ENCODE assay signal across 8 mouse cellular contexts in the genomic region with DNA sequence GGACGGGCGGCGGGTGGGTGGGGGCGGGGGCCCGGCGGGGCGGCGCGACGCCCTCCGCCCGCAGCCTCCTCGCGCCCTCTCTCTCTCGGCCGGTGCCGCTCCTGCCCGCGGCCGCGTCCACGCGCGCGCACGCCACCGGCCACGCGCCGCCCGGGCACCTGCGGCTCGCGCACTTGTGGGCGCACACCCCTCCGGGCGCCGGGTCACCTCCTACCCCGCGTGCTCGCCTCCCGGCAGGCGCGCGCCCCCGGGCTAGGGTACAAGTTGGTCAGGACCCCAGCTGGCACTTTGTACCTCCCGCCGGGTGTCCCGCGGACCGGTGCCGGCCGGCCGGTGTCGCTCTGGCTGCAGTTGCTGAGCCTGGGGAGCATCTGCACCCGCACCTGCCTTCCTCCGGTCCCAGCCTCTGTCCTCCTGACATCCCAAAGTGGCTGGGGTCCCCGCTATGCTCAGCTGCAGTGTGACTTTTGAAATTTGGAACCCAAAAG. TPM values are rescaled to one million over a fixed set of nuclear protein-coding genes. Genes with fewer than 3 reads are reported as not detected.
DNase-seq lines count a peak whose midpoint lies in the region; ATAC-seq and TF ChIP-seq lines count a peak whose summit lies in the region.

No protein-coding gene starts in this region.

- no peak overlapping the region for H3ac ChIP-seq in C2C12 (ENCODE audit: control insufficient read depth, insufficient read length, low read depth)

- H3K4me1 ChIP-seq in embryonic facial prominence, embryonic 14.5 days (ENCODE audit: control insufficient read depth, insufficient read depth, low read length), result no peaks in the 10 kb centered on the region
- peaks cover 0 to 3% of the 10 kb centered on the region in 2 experiments; a peak in 1 of 4 replicates for H3K4me1 ChIP-seq in heart, embryonic 14.5 days (ENCODE audit: control insufficient read depth in 2 of 2, insufficient read depth in 2 of 2, low read length in 2 of 2)
- 0 out of 2 replicates have a peak, but pooled peaks cover 3% of the 10 kb centered on the region for H3K4me1 ChIP-seq in kidney, postnatal 0 days (replicated peaks; ENCODE audit: insufficient read depth, low read length)
- no peaks in the 10 kb centered on the region for H3K4me1 ChIP-seq in liver, embryonic 11.5 days (replicated peaks; ENCODE audit: control insufficient read depth, insufficient read depth, low read length)

- H3K4me2 ChIP-seq in embryonic facial prominence, embryonic 14.5 days (ENCODE audit: low read depth, low read length), result peak overlapping the region; percentile 97
- H3K4me2 ChIP-seq in heart, embryonic 14.5 days (ENCODE audit: low read length), result peak overlapping the region; percentile 79
- H3K4me2 ChIP-seq in kidney, postnatal 0 days (ENCODE audit: low read length), result peak overlapping the region; percentile 97
- H3K4me2 ChIP-seq in liver, embryonic 11.5 days, result peak overlapping the region; percentile 88

- peak; percentile 32 for DNase-seq in adrenal gland, postnatal 14 days
- DNase-seq in embryonic facial prominence, embryonic 14.5 days (ENCODE audit: low spot score), result peak; percentile 12
- DNase-seq in kidney, postnatal 0 days (ENCODE audit: low spot score), result peak; percentile 22
- peak; percentile 61 for DNase-seq in liver, embryonic 11.5 days (ENCODE audit: low spot score)
- DNase-seq in neural tube, embryonic 10.5 days (ENCODE audit: extremely low spot score, low spot score), result peak; percentile 70
- DNase-seq in thymus, postnatal 10 days (ENCODE audit: low spot score in 2 of 2), result peak; percentile 33 to 36

- 2% methylated on average over 15 of the region's 58 CpGs for WGBS in embryonic facial prominence, embryonic 14.5 days
- WGBS in heart, embryonic 14.5 days, result 0% methylated on average over 48 of the region's 58 CpGs
- WGBS in kidney, postnatal 0 days, result 0% methylated on average over 34 of the region's 58 CpGs
- WGBS in liver, embryonic 11.5 days, result 2% methylated on average over 18 of the region's 58 CpGs

- TF ChIP-seq CTCF in C2C12 (IDR thresholded peaks at IDR 0.05; ENCODE audit: control insufficient read depth, insufficient read depth, insufficient read length), result no peak
- no peak for TF ChIP-seq CTCF in kidney, postnatal 0 days (IDR thresholded peaks at IDR 0.05; ENCODE audit: low read depth)

- H3K79me3 ChIP-seq in C2C12 (ENCODE audit: low read depth), result no peaks in the 10 kb centered on the region

- H3K4me3 ChIP-seq in C2C12 (ENCODE audit: insufficient read depth, poor library complexity, severe bottlenecking), result peak overlapping the region; percentile 2
- H3K4me3 ChIP-seq in embryonic facial prominence, embryonic 14.5 days (ENCODE audit: low read depth, low read length), result peak overlapping the region; percentile 80
- H3K4me3 ChIP-seq in heart, embryonic 14.5 days (ENCODE audit: control insufficient read depth in 1 of 2, insufficient read depth in 1 of 2, low read depth in 1 of 2, low read length in 2 of 2), result peak overlapping the region; percentile 61 to 64
- peak overlapping the region; percentile 77 for H3K4me3 ChIP-seq in kidney, postnatal 0 days (replicated peaks; ENCODE audit: low read depth, low read length)
- H3K4me3 ChIP-seq in liver, embryonic 11.5 days (ENCODE audit: low read depth, low read length), result peak overlapping the region; percentile 70

- H3K27me3 ChIP-seq in C2C12 (ENCODE audit: control insufficient read depth, insufficient read depth, insufficient read length), result peaks cover 6% of the 10 kb centered on the region
- peaks cover 3% of the 10 kb centered on the region; the same call in 1 of the 2 replicates for H3K27me3 ChIP-seq in embryonic facial prominence, embryonic 14.5 days (replicated peaks; ENCODE audit: control insufficient read depth, insufficient read depth, low read length)
- no peaks in the 10 kb centered on the region for H3K27me3 ChIP-seq in heart, embryonic 14.5 days (ENCODE audit: control insufficient read depth, insufficient read depth, low read length)
- no peaks in the 10 kb centered on the region for H3K27me3 ChIP-seq in kidney, postnatal 0 days (ENCODE audit: insufficient read depth, low read length)
- peaks cover 7% of the 10 kb centered on the region for H3K27me3 ChIP-seq in liver, embryonic 11.5 days (replicated peaks; ENCODE audit: control insufficient read depth, insufficient read depth, low read length)

- H3K36me3 ChIP-seq in C2C12 (ENCODE audit: control insufficient read depth, insufficient read depth), result no peaks in the 10 kb centered on the region
- no peaks in the 10 kb centered on the region for H3K36me3 ChIP-seq in embryonic facial prominence, embryonic 14.5 days (ENCODE audit: control insufficient read depth, insufficient read depth, low read length)
- no peaks in the 10 kb centered on the region for H3K36me3 ChIP-seq in heart, embryonic 14.5 days (ENCODE audit: control insufficient read depth, insufficient read depth, low read length)
- no peaks in the 10 kb centered on the region for H3K36me3 ChIP-seq in kidney, postnatal 0 days (ENCODE audit: insufficient read depth, low read length)
- no peaks in the 10 kb centered on the region for H3K36me3 ChIP-seq in liver, embryonic 11.5 days (ENCODE audit: control insufficient read depth, insufficient read depth, low read length)

- ATAC-seq in embryonic facial prominence, embryonic 14.5 days (ENCODE audit: low read depth), result peak; percentile 75
- peak; percentile 48 for ATAC-seq in heart, embryonic 14.5 days (ENCODE audit: insufficient number of reproducible peaks, insufficient read depth, low FRiP score, low read depth)
- ATAC-seq in kidney, postnatal 0 days (replicated peaks; ENCODE audit: low FRiP score, low read depth), result peak; percentile 74
- peak; percentile 46 for ATAC-seq in liver, embryonic 11.5 days (replicated peaks; ENCODE audit: low FRiP score)

- H3K9me3 ChIP-seq in embryonic facial prominence, embryonic 14.5 days (ENCODE audit: control insufficient read depth, low read length), result no peaks in the 10 kb centered on the region
- no peaks in the 10 kb centered on the region for H3K9me3 ChIP-seq in heart, embryonic 14.5 days (ENCODE audit: control insufficient read depth, low read length)
- H3K9me3 ChIP-seq in kidney, postnatal 0 days (replicated peaks; ENCODE audit: low read length), result no peaks in the 10 kb centered on the region
- H3K9me3 ChIP-seq in liver, embryonic 11.5 days (ENCODE audit: control insufficient read depth, low read length), result no peaks in the 10 kb centered on the region

- H3K27ac ChIP-seq in embryonic facial prominence, embryonic 14.5 days (replicated peaks; ENCODE audit: low read depth, low read length), result no peak overlapping the region
- peak overlapping the region in 1 of 2 experiments; percentile 66; a peak in 2 of 4 replicates for H3K27ac ChIP-seq in heart, embryonic 14.5 days (replicated peaks in 1 of 2; ENCODE audit: control insufficient read depth in 1 of 2, insufficient read depth in 1 of 2, low read depth in 2 of 2, low read length in 2 of 2)
- no peak overlapping the region for H3K27ac ChIP-seq in kidney, postnatal 0 days
- H3K27ac ChIP-seq in liver, embryonic 11.5 days (ENCODE audit: low read depth, low read length), result no peak overlapping the region

- peak overlapping the region; percentile 71 for H3K9ac ChIP-seq in embryonic facial prominence, embryonic 14.5 days (ENCODE audit: low read depth, low read length)
- peak overlapping the region; percentile 78 for H3K9ac ChIP-seq in heart, embryonic 14.5 days (ENCODE audit: low read length)
- H3K9ac ChIP-seq in kidney, postnatal 0 days (ENCODE audit: low read depth, low read length), result peak overlapping the region; percentile 56
- peak overlapping the region; percentile 71 for H3K9ac ChIP-seq in liver, embryonic 11.5 days (ENCODE audit: low read depth, low read length)

- no peaks in the 10 kb centered on the region for H3K79me2 ChIP-seq in C2C12 (ENCODE audit: control insufficient read depth, insufficient read depth)

TF ChIP-seq in C2C12, 6 proteins besides CTCF, POLR2A, EP300 and RAD21:
- TF ChIP-seq FOSL1 (IDR thresholded peaks at IDR 0.05; ENCODE audit: insufficient read depth, low read length, poor library complexity, severe bottlenecking) (no peak), MAX (IDR thresholded peaks at IDR 0.05) (no peak), MYOD1 (IDR thresholded peaks at IDR 0.05; ENCODE audit: control insufficient read depth, insufficient read length, low read depth) (no peak), MYOG (IDR thresholded peaks at IDR 0.05; ENCODE audit: control insufficient read depth, extremely low read depth, insufficient read length) (no peak), USF1 (IDR thresholded peaks at IDR 0.05; ENCODE audit: low read depth) (no peak), CEBPB (IDR thresholded peaks at IDR 0.05; ENCODE audit: low read depth) (no peak)

RNA-seq across cellular contexts. Expression of a gene that starts 0.7 kb away (rescaled TPM):
- 0.95 TPM for polyA plus RNA-seq in C2C12 (2012; fragmentation: generic; extraction: Trizol)
- total RNA-seq in adrenal gland, postnatal 14 days (2021), result 7.5 and 7.8 TPM in 2 replicates
- polyA plus RNA-seq in embryonic facial prominence, embryonic 14.5 days (2014; fragmentation: Nextera tagmentation; extraction: Ambion mirVana), result 25.6 and 29.2 TPM in 2 replicates
- 19.8 and 21.3 TPM in 2 replicates for polyA plus RNA-seq in heart, embryonic 14.5 days (2014; fragmentation: Nextera tagmentation; extraction: Ambion mirVana)
- polyA plus RNA-seq in kidney, postnatal 0 days (2015; fragmentation: Nextera tagmentation; extraction: Ambion mirVana), result 28.6 and 29.3 TPM in 2 replicates
- polyA plus RNA-seq in liver, embryonic 11.5 days (2014; fragmentation: Nextera tagmentation; extraction: Ambion mirVana), result 19.9 and 20.6 TPM in 2 replicates

RNA-seq across cellular contexts. Expression of a gene that starts 6.3 kb away (rescaled TPM):
- polyA plus RNA-seq in C2C12 (2012; fragmentation: generic; extraction: Trizol), result not detected
- not detected in 2 replicates for total RNA-seq in adrenal gland, postnatal 14 days (2021)
- polyA plus RNA-seq in embryonic facial prominence, embryonic 14.5 days (2014; fragmentation: Nextera tagmentation; extraction: Ambion mirVana), result not detected in 2 replicates
- polyA plus RNA-seq in heart, embryonic 14.5 days (2014; fragmentation: Nextera tagmentation; extraction: Ambion mirVana), result not detected in 2 replicates
- polyA plus RNA-seq in kidney, postnatal 0 days (2015; fragmentation: Nextera tagmentation; extraction: Ambion mirVana), result not detected in 2 replicates
- polyA plus RNA-seq in liver, embryonic 11.5 days (2014; fragmentation: Nextera tagmentation; extraction: Ambion mirVana), result not detected in 2 replicates

Comparison
In these comparisons a context has a peak if more than half of its experiments do, and no peak if none do; other contexts are left out.
1. H3K4me3 ChIP-seq: peak in every context shown above with its lines; median percentile 80 in embryonic facial prominence, embryonic 14.5 days; 77 in kidney, postnatal 0 days; 70 in liver, embryonic 11.5 days; 62 in heart, embryonic 14.5 days; 2 in C2C12.
2. DNase-seq: peak in every context shown above with its lines; median percentile 70 in neural tube, embryonic 10.5 days; 61 in liver, embryonic 11.5 days; 34 in thymus, postnatal 10 days; 32 in adrenal gland, postnatal 14 days; 22 in kidney, postnatal 0 days; 12 in embryonic facial prominence, embryonic 14.5 days.
3. RNA of a gene that starts 0.7 kb away (polyA plus RNA-seq): 25.6 to 29.2 TPM in embryonic facial prominence, embryonic 14.5 days, 28.6 to 29.3 TPM in kidney, postnatal 0 days, 19.8 to 21.3 TPM in heart, embryonic 14.5 days and 19.9 to 20.6 TPM in liver, embryonic 11.5 days; 0.95 TPM in C2C12 (single experiment); every median in the first group is over 10 times any median in the second.
4. Peak in every context shown above with its lines, with median percentiles within 50 percentile points of each other: ATAC-seq, H3K4me2 ChIP-seq and H3K9ac ChIP-seq.